Mouse (Mus musculus): ENCODE measurements around the gene Rab1b.

DNA sequence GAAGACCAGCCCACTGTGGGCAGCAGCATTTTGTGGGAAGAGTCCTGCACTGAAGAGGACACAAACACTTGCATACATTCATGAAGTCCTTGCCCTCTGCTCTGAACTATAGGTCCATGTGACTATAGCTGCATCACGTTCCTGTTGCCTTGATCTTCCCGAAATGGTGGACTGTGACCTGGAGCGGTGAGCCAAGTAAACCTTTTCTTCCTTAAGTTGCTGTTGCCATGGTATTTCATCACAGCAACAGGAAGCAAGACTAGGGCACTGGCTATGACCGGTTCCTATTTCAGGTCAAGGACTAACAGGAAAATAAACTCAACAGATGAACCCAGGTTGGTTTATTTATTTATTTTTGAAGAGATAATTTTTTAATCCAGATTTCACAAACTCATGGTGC is 24.4 kb upstream of the Rab1b start:
- TF ChIP-seq CTCF (IDR thresholded peaks at IDR 0.05; ENCODE audit: low read depth, low read length) (no peak), GATA1 (IDR thresholded peaks at IDR 0.05; ENCODE audit: borderline replicate concordance, low read length) (no peak), GATA2 (IDR thresholded peaks at IDR 0.05; ENCODE audit: borderline replicate concordance, low read depth, low read length) (no peak)

Measured in G1E (cell line).